Mouse (Mus musculus) Patski (cell line): ENCODE measurements around the gene Rps6kb2. TPM values are rescaled to one million over a fixed set of nuclear protein-coding genes. Genes with fewer than 3 reads are reported as not detected.
A peak's percentile ranks its signal among the peaks of the same experiment; 100 is the strongest.

Experiments used
- ATAC-seq: fragments of 100-300 bp; one replicate; pipeline ENCODE4 v1.8.0; 2021
- CTCF ChIA-PET: fragments of 350-600 bp; sonication (Branson Sonifier 250); formaldehyde crosslinking; loops from one replicate; lab custom pipeline; 2022; ENCODE audit warnings: inconsistent platforms; lab: Charles Lee
- POLR2A ChIA-PET: fragments of 350-600 bp; sonication (Branson Sonifier 250); formaldehyde crosslinking; loops from one replicate; lab custom pipeline; 2022; ENCODE audit warnings: antibody characterized with exemption, inconsistent platforms; lab: Charles Lee
- DNase-seq: peaks from one replicate; pipeline ENCODE4 v3.0.0-alpha.2; 2011; ENCODE audit warnings: low read depth, low spot score
- H3K27me3 ChIP-seq: fragments of 371-371 bp; one replicate; pipeline ENCODE4 v1.5.1; 2021
- CTCF ChIP-seq: fragments of 100-300 bp; IDR thresholded peaks from one replicate; pipeline ENCODE4 v1.5.1; 2021
- in situ Hi-C: fragments of 300-500 bp; cut with MboI; formaldehyde crosslinking; loops from 3 replicates; pipeline ENCODE4 v1.11.1; 2018; ENCODE audit warnings: low pct_unique_long_range_greater_than_20kb, mixed read lengths
- polyA plus RNA-seq: library from polyadenylated mRNA; unstranded; gene quantifications from one replicate; pipeline ENCODE4 v1.2.3, GENCODE M21; 2021

Gene Rps6kb2
- polyA plus RNA-seq: 43.0 TPM

DNA sequence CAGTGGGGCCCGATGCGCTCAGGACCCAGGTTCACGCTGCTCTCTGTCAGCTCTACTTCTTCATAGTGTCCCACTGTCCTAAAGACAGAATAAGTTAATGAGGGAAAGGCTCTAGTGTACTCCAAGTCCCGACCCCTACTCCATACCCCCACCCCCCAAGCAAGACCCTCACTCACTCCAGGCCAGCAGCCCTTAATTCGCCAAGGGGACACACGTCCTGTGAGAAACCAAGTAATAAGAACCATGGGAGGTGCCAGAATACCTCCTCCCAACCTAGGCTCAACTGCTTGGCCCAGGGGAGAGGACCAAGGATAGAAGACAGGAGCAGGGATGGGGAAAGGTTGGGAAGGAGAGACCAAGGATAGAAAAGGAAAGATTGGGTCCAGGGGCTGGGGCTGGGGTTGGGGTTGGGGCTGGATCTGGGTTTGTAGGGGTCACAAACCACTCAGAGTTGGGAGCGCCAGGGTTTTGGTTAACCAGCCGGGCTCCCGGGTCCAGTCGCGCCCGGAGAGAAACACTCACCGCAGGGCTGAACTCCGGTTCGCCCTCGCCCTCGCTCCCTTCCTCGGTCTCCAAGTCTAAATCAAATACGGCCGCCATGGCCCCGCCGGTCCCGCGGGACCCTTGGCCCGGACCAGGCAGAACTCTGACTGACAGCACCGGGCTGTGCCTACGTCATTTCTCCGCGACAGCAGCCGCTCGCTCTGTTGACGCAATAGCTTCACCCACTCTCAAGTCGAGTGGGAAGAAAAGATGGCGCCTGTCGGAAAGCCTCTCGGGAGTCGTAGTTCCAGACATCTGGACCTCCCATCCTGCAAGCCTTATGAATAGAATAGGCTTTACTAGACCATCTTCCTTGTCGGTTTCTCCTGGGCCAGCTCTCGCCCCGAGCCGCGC is at the start of gene Rps6kb2:
Rps6kb2 (minus strand) TSS at position 709 of the 897 bp plus-strand sequence.
- H3K27me3 ChIP-seq: no peaks in the 10 kb centered on the region
- in situ Hi-C loops: no loop called here
- POLR2A ChIA-PET: interaction anchor here (0.7 to 1.4 kb wide), 5 partner anchors 15 to 68 kb away, joined by 3 to 6 read pairs (median 3); no protein-coding TSS in a partner anchor
- ATAC-seq: peak; percentile 75
- CTCF ChIA-PET: no interaction called here
- no peak for TF ChIP-seq CTCF
- peak; percentile 77 for DNase-seq

- in situ Hi-C loops: no loop called here
- TF ChIP-seq CTCF: no peak
- DNase-seq (no peak), ATAC-seq (no peak)
- H3K27me3 ChIP-seq: no peaks in the 10 kb centered on the region
- CTCF ChIA-PET: interaction anchor here (0.9 to 17.4 kb wide), 2 partner anchors 14 to 20 kb away, joined by 3 to 396 read pairs; partner anchors contain the start of genes Pold4 and Ppp1ca
- POLR2A ChIA-PET: interaction anchor here (0.6 to 16.4 kb wide), 9 partner anchors 9 to 615 kb away, joined by 3 to 199 read pairs (median 6); partner anchors contain the start of gene Pold4
These were observed 48.9 kb upstream of the Rps6kb2 start for GRCm38 (mm10) chr19:4211891-4212588.

DNA sequence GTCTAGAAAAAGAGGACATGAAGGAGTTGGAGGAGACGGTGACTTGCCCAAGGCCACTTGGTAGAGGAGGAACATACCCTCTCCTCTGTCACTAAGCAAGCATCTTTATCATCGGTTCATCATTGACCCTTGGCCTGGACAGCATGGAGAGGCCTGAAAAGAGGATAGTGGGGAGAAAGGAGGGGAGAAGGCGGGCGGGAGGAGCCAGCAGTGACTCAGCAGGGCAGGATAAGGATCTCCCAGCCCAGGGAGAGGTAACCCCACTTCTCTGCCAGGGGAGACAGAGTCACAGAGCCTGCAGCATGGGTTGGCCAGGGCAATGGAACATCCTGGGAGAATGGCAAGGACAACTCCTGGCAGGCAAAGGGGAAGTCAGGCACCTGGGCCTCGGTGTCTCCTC is 45.4 kb upstream of the Rps6kb2 start:
- no peak for ATAC-seq
- POLR2A ChIA-PET: interaction anchor here (0.8 to 16.4 kb wide), 4 partner anchors 9 to 22 kb away, joined by 4 to 199 read pairs (median 6); partner anchors contain the start of gene Pold4
- H3K27me3 ChIP-seq: no peaks in the 10 kb centered on the region
- no peak for TF ChIP-seq CTCF
- no peak for DNase-seq
- CTCF ChIA-PET: interaction anchor here (1.3 to 17.4 kb wide), 5 partner anchors 12 to 172 kb away, joined by 3 to 396 read pairs (median 12); partner anchors contain the start of gene Pold4
- in situ Hi-C loops: loop anchor here (5.0 kb wide), 1 partner anchor 104 kb away; no protein-coding TSS in a partner anchor

DNA sequence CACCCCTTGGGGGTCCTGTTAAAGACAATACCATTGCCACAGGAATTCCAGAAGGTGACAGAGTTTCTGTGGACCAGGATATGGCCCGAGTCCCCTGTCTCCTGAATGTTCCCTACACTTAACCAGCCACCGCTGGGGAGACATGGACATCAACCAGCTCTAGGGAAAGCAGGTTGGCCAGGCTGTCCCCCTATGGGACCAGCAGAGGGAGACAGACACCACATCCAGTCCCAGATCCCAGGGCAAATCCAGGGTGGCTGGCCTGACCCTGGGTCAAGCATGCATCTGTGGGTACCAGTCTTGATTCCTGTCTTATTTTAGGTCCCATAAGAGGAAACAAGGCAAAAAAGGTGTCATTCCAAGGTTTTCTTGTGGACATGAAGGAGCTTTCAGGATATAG is 43.8 kb upstream of the Rps6kb2 start:
- in situ Hi-C loops: loop anchor here (5.0 kb wide), 1 partner anchor 105 kb away; no protein-coding TSS in a partner anchor
- no peak for DNase-seq
- POLR2A ChIA-PET: interaction anchor here (0.8 to 16.4 kb wide), 7 partner anchors 10 to 93 kb away, joined by 3 to 199 read pairs (median 6); partner anchors contain the start of gene Pold4

DNA sequence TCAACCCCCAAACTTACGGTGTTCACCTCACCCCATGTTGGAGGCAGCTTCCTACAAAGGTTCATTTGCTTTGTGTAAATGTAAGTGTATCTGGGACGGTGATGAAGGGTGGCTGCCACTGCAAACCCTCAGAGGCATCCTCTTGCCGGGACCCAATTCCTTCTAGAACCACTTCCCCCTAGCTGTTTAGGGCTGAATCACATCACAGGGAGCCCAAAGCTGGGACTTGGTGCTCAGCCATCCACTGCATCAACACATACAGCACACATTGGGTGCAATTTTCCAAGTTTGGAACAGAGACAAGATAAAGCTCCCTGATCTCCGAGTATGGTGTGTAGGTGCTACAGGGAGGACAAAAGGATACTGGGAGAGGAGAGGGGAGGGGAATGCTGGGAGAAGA is 41.7 kb upstream of the Rps6kb2 start:
- CTCF ChIA-PET: interaction anchor here (1.0 to 17.4 kb wide), 4 partner anchors 21 to 80 kb away, joined by 3 to 396 read pairs (median 4); partner anchors contain the start of gene Pold4
- DNase-seq: no peak
- no peaks in the 10 kb centered on the region for H3K27me3 ChIP-seq
- in situ Hi-C loops: loop anchor here (5.0 kb wide), 3 partner anchors 42 to 107 kb away; no protein-coding TSS in a partner anchor
- ATAC-seq: no peak
- no peak for TF ChIP-seq CTCF
- POLR2A ChIA-PET: interaction anchor here (1.5 to 16.4 kb wide), 2 partner anchors 9 to 25 kb away, joined by 6 to 199 read pairs; partner anchors contain the start of genes AC109138.7, Clcf1 and Pold4

More for the DNA sequence above, 43.8 kb upstream of the Rps6kb2 start:
- no peak for TF ChIP-seq CTCF
- ATAC-seq: peak; percentile 24
- CTCF ChIA-PET: interaction anchor here (0.7 to 17.4 kb wide), 21 partner anchors 8 to 122 kb away, joined by 3 to 396 read pairs (median 3); partner anchors contain the start of genes Pold4, Ppp1ca and Ssh3
- no peaks in the 10 kb centered on the region for H3K27me3 ChIP-seq

- ChIA-PET POLR2A (no interaction called here), CTCF (interaction anchor here (1.0 to 17.4 kb wide), 3 partner anchors 22 to 79 kb away, joined by 3 to 396 read pairs (median 6); partner anchors contain the start of gene Pold4)
- no peak for TF ChIP-seq CTCF
- ATAC-seq: no peak
- in situ Hi-C loops: loop anchor here (5.0 kb wide), 2 partner anchors 44 to 81 kb away; no protein-coding TSS in a partner anchor
- no peaks in the 10 kb centered on the region for H3K27me3 ChIP-seq
- DNase-seq: no peak
These were observed 40.6 kb upstream of the Rps6kb2 start for GRCm38 (mm10) chr19:4203604-4204326.

DNA sequence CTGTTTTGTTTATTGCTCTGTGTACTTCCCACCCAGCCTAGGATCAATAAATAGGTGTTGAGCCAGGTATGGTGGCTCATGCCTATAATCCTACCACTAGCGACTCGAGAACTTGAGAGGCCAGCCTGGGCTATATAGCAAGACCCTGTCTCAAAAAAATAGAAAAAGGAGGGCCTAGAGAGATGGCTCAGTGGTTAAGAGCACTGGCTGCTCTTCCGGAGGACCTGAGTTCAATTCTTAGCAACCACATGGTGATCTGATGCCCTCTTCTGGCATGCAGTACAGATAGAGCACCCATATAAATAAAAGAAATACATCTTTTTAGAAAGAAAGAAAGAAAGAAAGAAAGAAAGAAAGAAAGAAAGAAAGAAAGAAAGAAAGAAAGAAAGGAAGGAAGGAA is 40.0 kb upstream of the Rps6kb2 start:
- TF ChIP-seq CTCF: no peak
- in situ Hi-C loops: loop anchor here (5.0 kb wide), 2 partner anchors 44 to 81 kb away; no protein-coding TSS in a partner anchor
- no peaks in the 10 kb centered on the region for H3K27me3 ChIP-seq
- DNase-seq (no peak), ATAC-seq (no peak)
- CTCF ChIA-PET: no interaction called here
- POLR2A ChIA-PET: no interaction called here

- no peak for TF ChIP-seq CTCF
- DNase-seq: no peak
- ChIA-PET CTCF (interaction anchor here (0.9 to 2.2 kb wide), 7 partner anchors 15 to 103 kb away, joined by 3 to 9 read pairs (median 4); partner anchors contain the start of gene Aip), POLR2A (interaction anchor here (0.9 to 2.9 kb wide), 10 partner anchors 9 to 133 kb away, joined by 3 to 16 read pairs (median 4); partner anchors contain the start of gene Ppp1ca)
- in situ Hi-C loops: loop anchor here (5.0 kb wide), 2 partner anchors 45 to 80 kb away; no protein-coding TSS in a partner anchor
- no peaks in the 10 kb centered on the region for H3K27me3 ChIP-seq
- no peak for ATAC-seq
These were observed 39.0 kb upstream of the Rps6kb2 start for GRCm38 (mm10) chr19:4202149-4202548.
